Mouse (Mus musculus): ENCODE measurements around the gene Tubb2a. TPM values are rescaled to one million over a fixed set of nuclear protein-coding genes. Genes with fewer than 3 reads are reported as not detected.
"Not testable (repeated sequence)": the region's sequence is repeated elsewhere in the genome, so short reads cannot be mapped to it uniquely, and the experiment has no call there.

Gene Tubb2a
- polyA plus RNA-seq, 1 experiment = 550 TPM

DNA sequence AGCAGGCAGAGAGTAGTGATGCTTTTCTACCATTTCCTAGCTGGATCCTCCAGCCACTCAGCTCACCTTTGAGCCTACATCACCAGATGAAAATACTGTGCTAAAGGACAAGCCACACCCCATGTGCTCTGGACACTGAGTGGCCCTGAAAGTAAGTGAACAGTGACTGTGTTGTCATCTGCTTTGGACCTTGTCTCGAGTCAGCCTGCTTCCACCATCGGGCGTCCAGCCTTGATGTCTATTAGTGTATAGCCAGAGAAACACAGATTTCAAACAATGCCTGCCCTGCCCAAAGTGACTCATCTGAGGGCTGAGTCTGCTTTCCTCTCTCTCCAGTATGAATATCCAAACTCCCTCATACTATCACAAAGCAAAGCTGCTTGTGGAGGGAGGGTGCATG lies 2.0 kb upstream of the Tubb2a start:
- peak overlapping the region; percentile 97 for H3K4me2 ChIP-seq (ENCODE audit: low read depth)
- no peak overlapping the region for H3ac ChIP-seq (ENCODE audit: control insufficient read depth, insufficient read length)
- H3K4me3 ChIP-seq = peak overlapping the region; percentile 94
- TF ChIP-seq REST (IDR thresholded peaks at IDR 0.05; ENCODE audit: insufficient read depth, insufficient read length) (no peak), POLR2A (IDR thresholded peaks at IDR 0.05; ENCODE audit: insufficient read length, low read depth) (peak; percentile 44)
- H3K79me2 ChIP-seq (ENCODE audit: control insufficient read depth, insufficient read depth) = peaks cover 16% of the 10 kb centered on the region
- no peaks in the 10 kb centered on the region for H3K36me3 ChIP-seq (ENCODE audit: control insufficient read depth, insufficient read depth)
- no peaks in the 10 kb centered on the region for H3K27me3 ChIP-seq (ENCODE audit: control insufficient read depth, insufficient read depth, insufficient read length)

DNA sequence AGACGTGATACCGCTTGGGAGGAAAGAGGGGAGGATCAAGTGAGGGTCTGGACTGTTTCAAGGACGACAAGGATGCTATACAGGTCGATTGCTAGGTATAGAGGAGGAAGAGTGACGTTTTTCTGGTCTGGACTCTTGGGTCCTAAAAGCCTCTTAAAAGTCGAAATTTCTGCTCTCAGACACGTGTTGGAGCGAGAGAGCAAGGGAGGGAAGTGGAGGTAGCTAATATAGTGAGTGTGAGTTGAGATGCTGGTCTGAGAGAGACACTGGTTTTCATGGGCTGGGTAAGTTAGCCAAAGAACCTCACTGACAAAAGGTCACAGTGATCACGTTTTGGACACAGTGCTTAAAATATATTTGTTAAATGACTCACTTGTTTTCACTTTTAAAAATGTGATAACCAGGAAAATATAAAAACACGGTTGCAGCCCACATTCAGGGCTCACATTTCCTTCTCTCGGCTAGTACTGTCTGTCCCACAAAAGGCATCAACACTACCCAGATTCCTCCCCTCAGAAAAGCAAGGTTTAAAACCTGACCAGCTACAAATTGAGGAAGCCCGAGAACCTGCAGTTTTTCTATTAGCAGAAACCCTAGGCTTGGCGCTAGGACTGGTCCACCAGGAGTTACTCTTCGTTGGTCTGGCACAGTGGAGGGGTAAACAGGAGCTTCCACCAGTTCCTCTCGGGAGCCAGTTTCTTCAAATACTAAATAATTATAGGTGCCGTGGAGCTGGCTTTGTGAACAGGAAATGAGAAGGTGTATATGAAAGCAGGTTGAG lies 883 bp upstream of the Tubb2a start:
- Histone ChIP-seq H3K27me3 (ENCODE audit: control insufficient read depth, insufficient read depth, insufficient read length) (no peaks in the 10 kb centered on the region), H3K4me3 (peak overlapping the region; percentile 94), H3K79me2 (ENCODE audit: control insufficient read depth, insufficient read depth) (peaks cover 21% of the 10 kb centered on the region), H3K36me3 (ENCODE audit: control insufficient read depth, insufficient read depth) (peaks cover 8% of the 10 kb centered on the region), H3K4me2 (ENCODE audit: low read depth) (peak overlapping the region; percentile 97), H3ac (ENCODE audit: control insufficient read depth, insufficient read length) (no peak overlapping the region)
- no peak for TF ChIP-seq SRF (IDR thresholded peaks at IDR 0.05; ENCODE audit: control insufficient read depth, insufficient read length, low read depth)
- no peak for TF ChIP-seq TCF12 (IDR thresholded peaks at IDR 0.05; ENCODE audit: insufficient read depth, poor library complexity, severe bottlenecking)
- TF ChIP-seq TCF3 (IDR thresholded peaks at IDR 0.05; ENCODE audit: insufficient read length, low read depth) = no peak
- no peak for TF ChIP-seq CEBPB (IDR thresholded peaks at IDR 0.05; ENCODE audit: insufficient read depth, poor library complexity, severe bottlenecking)
- TF ChIP-seq MYOG (IDR thresholded peaks at IDR 0.05; ENCODE audit: control insufficient read depth in 1 of 3, insufficient read depth in 1 of 3, insufficient read length in 2 of 3, low read depth in 2 of 3) = no peak
- no peak for TF ChIP-seq POLR2A (IDR thresholded peaks at IDR 0.05; ENCODE audit: insufficient read length, low read depth)
- TF ChIP-seq REST (IDR thresholded peaks at IDR 0.05; ENCODE audit: insufficient read depth, insufficient read length) = no peak
- no peak for TF ChIP-seq MYOD1 (IDR thresholded peaks at IDR 0.05; ENCODE audit: control insufficient read depth in 1 of 3, insufficient read length in 2 of 3, low read depth in 2 of 3)
- no peak for TF ChIP-seq POLR2AphosphoS2 (IDR thresholded peaks at IDR 0.05; ENCODE audit: insufficient read length, low read depth)
- no peak for TF ChIP-seq MAX (IDR thresholded peaks at IDR 0.05; ENCODE audit: low read depth)
- TF ChIP-seq USF1 (IDR thresholded peaks at IDR 0.05; ENCODE audit: low read depth) = no peak
- TF ChIP-seq E2F4 (IDR thresholded peaks at IDR 0.05; ENCODE audit: insufficient read depth) = no peak

DNA sequence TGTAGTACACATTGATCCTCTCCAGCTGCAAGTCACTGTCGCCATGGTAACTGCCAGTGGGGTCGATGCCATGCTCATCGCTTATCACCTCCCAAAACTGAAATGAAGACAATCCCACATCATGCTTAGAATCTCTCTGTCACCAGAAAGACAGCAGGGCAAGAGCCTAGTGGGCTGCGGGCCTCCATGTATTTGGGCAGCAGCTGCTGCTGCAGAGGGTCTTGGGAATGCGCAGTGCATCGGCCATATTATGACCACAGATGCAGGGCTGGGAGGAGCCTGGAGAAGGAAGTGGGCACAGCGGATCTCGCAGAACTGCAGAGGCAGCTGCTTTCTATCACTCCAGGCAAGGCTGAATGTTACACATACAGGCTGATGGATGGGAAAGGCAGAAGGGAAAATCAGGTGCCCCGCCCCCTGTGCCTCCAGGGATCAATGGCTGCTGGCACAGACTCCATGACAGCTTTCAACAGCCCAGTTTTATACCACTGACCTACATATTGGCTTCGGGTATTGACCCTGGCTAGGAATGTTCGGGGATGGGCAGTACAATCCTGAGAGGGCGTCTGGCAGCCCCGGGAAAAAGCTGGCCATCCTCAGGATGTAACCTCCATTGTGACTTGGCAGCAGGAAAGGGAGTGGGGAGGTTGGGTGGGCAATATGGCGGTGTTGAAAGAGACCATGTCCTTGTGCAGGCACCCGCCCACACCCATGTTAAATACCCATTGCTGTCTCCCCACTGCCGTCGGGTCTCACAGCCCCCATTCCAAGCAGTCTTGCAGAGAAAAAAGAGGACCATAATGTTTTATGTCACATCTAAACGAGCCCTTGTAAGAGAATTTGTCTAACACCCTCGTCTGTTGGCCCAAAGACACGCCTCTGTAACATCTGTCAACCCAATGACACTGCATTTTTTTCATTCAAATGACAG lies 981 bp downstream of the Tubb2a start:
- H3K27me3 ChIP-seq (ENCODE audit: control insufficient read depth, insufficient read depth, insufficient read length) = no peaks in the 10 kb centered on the region
- H3ac ChIP-seq (ENCODE audit: control insufficient read depth, insufficient read length) = peak overlapping the region; percentile 35
- no peak for TF ChIP-seq E2F4 (IDR thresholded peaks at IDR 0.05; ENCODE audit: insufficient read depth)
- TF ChIP-seq POLR2AphosphoS2 (IDR thresholded peaks at IDR 0.05; ENCODE audit: insufficient read length, low read depth) = peak; percentile 51
- peak in 2 of 3 experiments; percentile 57 to 63 for TF ChIP-seq MYOG (IDR thresholded peaks at IDR 0.05; ENCODE audit: control insufficient read depth in 1 of 3, insufficient read depth in 1 of 3, insufficient read length in 2 of 3, low read depth in 2 of 3)
- no peak for TF ChIP-seq TCF12 (IDR thresholded peaks at IDR 0.05; ENCODE audit: insufficient read depth, poor library complexity, severe bottlenecking)
- TF ChIP-seq MAX (IDR thresholded peaks at IDR 0.05; ENCODE audit: low read depth) = no peak
- TF ChIP-seq MYOD1 (IDR thresholded peaks at IDR 0.05; ENCODE audit: control insufficient read depth in 1 of 3, insufficient read length in 2 of 3, low read depth in 2 of 3) = peak in 2 of 3 experiments; percentile 64 to 70
- peaks cover 12% of the 10 kb centered on the region for H3K36me3 ChIP-seq (ENCODE audit: control insufficient read depth, insufficient read depth)
- peak overlapping the region; percentile 94 for H3K4me3 ChIP-seq
- peak overlapping the region; percentile 97 for H3K4me2 ChIP-seq (ENCODE audit: low read depth)
- peaks cover 21% of the 10 kb centered on the region for H3K79me2 ChIP-seq (ENCODE audit: control insufficient read depth, insufficient read depth)

DNA sequence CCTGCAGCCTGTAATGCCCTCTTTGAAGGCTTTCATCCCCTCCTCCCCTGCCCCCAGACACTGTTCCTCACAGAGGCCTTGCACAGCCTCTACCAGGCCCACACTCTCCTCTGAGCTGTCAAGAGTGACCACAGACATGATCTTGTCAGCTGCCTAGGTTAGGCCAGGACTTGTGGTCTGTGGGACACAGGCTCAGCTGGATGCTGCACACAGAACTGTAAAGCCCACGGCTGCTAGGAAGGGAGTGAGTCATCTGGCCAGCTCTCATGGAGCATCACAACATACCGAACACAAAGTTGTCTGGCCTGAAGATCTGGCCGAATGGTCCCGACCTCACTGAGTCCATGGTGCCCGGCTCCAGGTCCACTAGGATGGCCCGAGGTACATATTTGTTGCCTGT lies 1.9 kb downstream of the Tubb2a start:
- H3K79me2 ChIP-seq (ENCODE audit: control insufficient read depth, insufficient read depth) = peaks cover 21% of the 10 kb centered on the region
- peak overlapping the region; percentile 94 for H3K4me3 ChIP-seq
- not testable (repeated sequence) for H3K27me3 ChIP-seq (ENCODE audit: control insufficient read depth, insufficient read depth, insufficient read length); H3ac ChIP-seq (ENCODE audit: control insufficient read depth, insufficient read length)
- peak overlapping the region; percentile 97 for H3K4me2 ChIP-seq (ENCODE audit: low read depth)
- H3K36me3 ChIP-seq (ENCODE audit: control insufficient read depth, insufficient read depth) = peaks cover 12% of the 10 kb centered on the region
- peak; percentile 28 for TF ChIP-seq TCF12 (IDR thresholded peaks at IDR 0.05; ENCODE audit: insufficient read depth, poor library complexity, severe bottlenecking)
- peak; percentile 45 to 84 (median 72) for TF ChIP-seq MYOG (IDR thresholded peaks at IDR 0.05; ENCODE audit: control insufficient read depth in 1 of 3, insufficient read depth in 1 of 3, insufficient read length in 2 of 3, low read depth in 2 of 3)
- TF ChIP-seq MYOD1 (IDR thresholded peaks at IDR 0.05; ENCODE audit: control insufficient read depth in 1 of 3, insufficient read length in 2 of 3, low read depth in 2 of 3) = peak in 2 of 3 experiments; percentile 76 to 86

DNA sequence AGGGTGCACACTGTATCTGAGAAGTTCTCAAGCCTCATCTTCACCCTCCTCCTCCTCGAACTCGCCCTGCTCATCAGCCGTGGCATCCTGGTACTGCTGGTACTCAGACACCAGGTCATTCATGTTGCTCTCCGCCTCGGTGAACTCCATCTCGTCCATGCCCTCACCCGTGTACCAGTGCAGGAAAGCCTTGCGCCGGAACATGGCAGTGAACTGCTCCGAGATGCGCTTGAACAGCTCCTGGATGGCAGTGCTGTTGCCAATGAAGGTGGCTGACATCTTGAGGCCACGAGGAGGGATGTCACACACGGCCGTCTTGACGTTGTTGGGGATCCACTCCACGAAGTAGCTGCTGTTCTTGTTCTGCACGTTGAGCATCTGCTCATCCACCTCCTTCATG lies 3.4 kb downstream of the Tubb2a start:
- Histone ChIP-seq H3K36me3 (ENCODE audit: control insufficient read depth, insufficient read depth) (peaks cover 12% of the 10 kb centered on the region), H3K79me2 (ENCODE audit: control insufficient read depth, insufficient read depth) (peaks cover 21% of the 10 kb centered on the region), H3K4me2 (ENCODE audit: low read depth) (peak overlapping the region; percentile 25)
- H3K27me3 ChIP-seq (ENCODE audit: control insufficient read depth, insufficient read depth, insufficient read length); H3K4me3 ChIP-seq; H3ac ChIP-seq (ENCODE audit: control insufficient read depth, insufficient read length): not testable (repeated sequence)
